Mouse (Mus musculus) liver, embryonic 11.5 days (tissue): ENCODE data around the gene Ivd. TPM values are rescaled to one million over a fixed set of nuclear protein-coding genes. Genes with fewer than 3 reads are reported as not detected.
A peak's percentile ranks its signal among the peaks of the same experiment; 100 is the strongest.

Source experiments
- ATAC-seq: fragments of 200-750 bp; cut with Nextera tagmentation; replicated peaks from 2 replicates; pipeline ENCODE4 v1.8.0; 2017; ENCODE audit warnings: moderate number of reproducible peaks, mild to moderate bottlenecking, moderate TSS enrichment, moderate library complexity; ENCODE audit not compliant: low FRiP score
- DNase-seq: peaks from one replicate; pipeline ENCODE4 v3.0.0-alpha.2; 2017; ENCODE audit warnings: low spot score
- H3K27ac ChIP-seq: fragments of 300-500 bp; sonication (generic); 2 replicates; pipeline ENCODE4 v1.5.1; 2014; ENCODE audit warnings: mild to moderate bottlenecking, low read depth, low read length, control low read depth
- H3K27me3 ChIP-seq: fragments of 300-500 bp; sonication (generic); replicated peaks from 2 replicates; pipeline ENCODE4 v1.6.1; 2014; ENCODE audit warnings: low read length, mixed read lengths; ENCODE audit not compliant: control insufficient read depth, insufficient read depth
- H3K36me3 ChIP-seq: fragments of 300-500 bp; sonication (generic); 2 replicates; pipeline ENCODE4 v1.6.1; 2014; ENCODE audit warnings: mild to moderate bottlenecking, low read length, moderate library complexity, mixed read lengths; ENCODE audit not compliant: control insufficient read depth, insufficient read depth
- H3K4me1 ChIP-seq: fragments of 300-500 bp; sonication (generic); replicated peaks from 2 replicates; pipeline ENCODE4 v1.6.1; 2014; ENCODE audit warnings: low read length, mixed read lengths; ENCODE audit not compliant: control insufficient read depth, insufficient read depth
- H3K4me2 ChIP-seq: fragments of 300-500 bp; sonication (generic); 2 replicates; pipeline ENCODE4 v1.6.1; 2014; ENCODE audit warnings: mild to moderate bottlenecking, control low read depth, moderate library complexity
- H3K4me3 ChIP-seq: fragments of 300-500 bp; sonication (generic); 2 replicates; pipeline ENCODE4 v1.5.1; 2014; ENCODE audit warnings: low read depth, low read length, control low read depth
- H3K9ac ChIP-seq: fragments of 300-500 bp; sonication (generic); 2 replicates; pipeline ENCODE4 v1.6.1; 2014; ENCODE audit warnings: low read depth, low read length, control low read depth
- H3K9me3 ChIP-seq: fragments of 300-500 bp; sonication (generic); 2 replicates; pipeline ENCODE4 v1.6.1; 2016; ENCODE audit warnings: low read length, inconsistent platforms, mixed read lengths; ENCODE audit not compliant: control insufficient read depth
- WGBS: fragments of 180-500 bp; shearing (Covaris S2); extraction: QIAGEN DNeasy Blood & Tissue Kit; methylation state at CpG from one replicate; pipeline ENCODE4 v1.1.7; 2014; 5-methylcytosine and 5-hydroxymethylcytosine counted together
- polyA plus RNA-seq: library from polyadenylated mRNA; unstranded; fragments of >200 nt; fragmentation: Nextera tagmentation; extraction: Ambion mirVana; gene quantifications from 2 replicates; pipeline ENCODE4 v1.2.1, GENCODE M21; 2014

Ivd gene
- polyA plus RNA-seq, 1 experiment from 2014 or later = 48.6 TPM

- DNase-seq = peak; percentile 63
- ATAC-seq = no peak
- H3K36me3 ChIP-seq = no peaks in the 10 kb centered on the region
- peak within 1 kb of the TSS; percentile 97 for H3K4me3 ChIP-seq
- peak within 1 kb of the TSS; percentile 92 for H3K9ac ChIP-seq
- WGBS = under 1% methylated on average over 32 of the region's 32 CpGs
- H3K9me3 ChIP-seq = no peaks in the 10 kb centered on the region
- H3K4me1 ChIP-seq = peaks cover 59% of the 10 kb centered on the region
- H3K27ac ChIP-seq = peak within 1 kb of the TSS; percentile 93
- H3K27me3 ChIP-seq = peaks cover 56% of the 10 kb centered on the region
- H3K4me2 ChIP-seq = peak within 1 kb of the TSS; percentile 100
Measured at GRCm38 (mm10) chr2:118899981-118900825, 38.4 kb downstream of the Ivd start, which contains the start of gene Bahd1. TSS of gene Bahd1 (plus strand) at chr2:118900377.

DNA sequence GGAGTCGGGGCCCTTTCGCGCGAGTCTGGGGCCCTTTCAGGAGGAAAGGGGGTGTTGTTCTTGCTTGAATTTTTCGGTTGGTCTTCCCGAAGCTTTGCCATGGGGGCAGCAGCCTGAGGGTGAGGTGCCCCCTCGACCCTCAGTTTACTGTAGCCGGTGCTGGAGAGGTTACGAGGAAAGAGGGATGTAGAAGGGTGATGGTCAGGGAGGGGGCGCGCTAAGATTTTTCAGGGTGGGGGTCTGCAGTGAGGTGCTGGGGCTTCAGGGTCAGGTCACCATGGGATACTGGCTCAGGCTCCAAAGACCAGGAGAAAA, 39.0 kb downstream of the Ivd start:
- H3K9ac ChIP-seq = peak overlapping the region; percentile 92
- WGBS = 2% methylated on average over 11 of the region's 11 CpGs
- DNase-seq = peak; percentile 41

GRCm38 (mm10) chr2:118901175-118902031, 39.6 kb downstream of the Ivd start:
- H3K4me2 ChIP-seq = peak overlapping the region; percentile 100
- peak; percentile 91 for ATAC-seq
- H3K36me3 ChIP-seq = no peaks in the 10 kb centered on the region
- peak; percentile 98 for DNase-seq
- H3K9me3 ChIP-seq = no peaks in the 10 kb centered on the region
- peak overlapping the region; percentile 97 for H3K4me3 ChIP-seq
- H3K4me1 ChIP-seq = peaks cover 60% of the 10 kb centered on the region
- under 1% methylated on average over 98 of the region's 120 CpGs for WGBS
- peak overlapping the region; percentile 93 for H3K27ac ChIP-seq
- peaks cover 44% of the 10 kb centered on the region for H3K27me3 ChIP-seq
- H3K9ac ChIP-seq = peak overlapping the region; percentile 92

More for the DNA sequence above, 39.0 kb downstream of the Ivd start:
- Histone ChIP-seq H3K27me3 (peaks cover 50% of the 10 kb centered on the region), H3K9me3 (no peaks in the 10 kb centered on the region), H3K4me1 (peaks cover 61% of the 10 kb centered on the region), H3K4me3 (peak overlapping the region; percentile 97), H3K4me2 (peak overlapping the region; percentile 100), H3K27ac (peak overlapping the region; percentile 38), H3K36me3 (no peaks in the 10 kb centered on the region)
- ATAC-seq = no peak

- no peaks in the 10 kb centered on the region for H3K36me3 ChIP-seq
- H3K4me1 ChIP-seq = peaks cover 52% of the 10 kb centered on the region
- peak overlapping the region; percentile 97 for H3K4me3 ChIP-seq
- WGBS = under 1% methylated on average over 91 of the region's 106 CpGs
- peak overlapping the region; percentile 100 for H3K4me2 ChIP-seq
- H3K27ac ChIP-seq = peak overlapping the region; percentile 93
- ATAC-seq (peak; percentile 36), DNase-seq (peak; percentile 74)
- no peaks in the 10 kb centered on the region for H3K9me3 ChIP-seq
- H3K9ac ChIP-seq = peak overlapping the region; percentile 92
- H3K27me3 ChIP-seq = peaks cover 35% of the 10 kb centered on the region
Measured at GRCm38 (mm10) chr2:118902051-118903025, 40.6 kb downstream of the Ivd start.

DNA sequence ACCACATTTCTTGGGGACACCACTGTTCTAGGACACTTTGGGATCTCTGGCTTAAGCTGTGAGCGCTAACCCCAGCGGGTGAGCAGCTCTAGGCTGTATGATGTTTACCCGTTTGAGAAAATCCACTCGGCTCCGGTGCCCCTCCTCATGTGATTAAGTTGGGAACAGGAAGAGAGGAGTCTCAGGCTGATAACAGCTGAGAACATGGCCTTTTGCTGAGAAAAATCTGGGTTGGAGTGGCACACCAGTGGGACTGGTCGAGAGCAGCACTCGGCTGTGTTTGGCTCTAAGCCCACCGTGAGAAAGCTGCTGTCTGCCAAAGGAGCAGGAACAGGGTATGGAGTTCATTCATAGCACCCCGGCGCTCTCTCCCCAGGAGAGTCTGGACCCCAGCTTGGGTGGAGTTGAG, 41.6 kb downstream of the Ivd start:
- H3K36me3 ChIP-seq = no peaks in the 10 kb centered on the region
- peak overlapping the region; percentile 97 for H3K4me3 ChIP-seq
- H3K9me3 ChIP-seq = no peaks in the 10 kb centered on the region
- peak overlapping the region; percentile 12; the same call in 1 of the 2 replicates for H3K9ac ChIP-seq
- 21% methylated on average over 10 of the region's 10 CpGs for WGBS
- H3K27ac ChIP-seq = no peak overlapping the region; the same call in 1 of the 2 replicates
- DNase-seq (no peak), ATAC-seq (no peak)
- peak overlapping the region; percentile 100 for H3K4me2 ChIP-seq
- peaks cover 25% of the 10 kb centered on the region for H3K27me3 ChIP-seq
- peaks cover 47% of the 10 kb centered on the region for H3K4me1 ChIP-seq

GRCm38 (mm10) chr2:118905433-118906117, 43.8 kb downstream of the Ivd start:
- ATAC-seq = no peak
- peaks cover 3% of the 10 kb centered on the region for H3K27me3 ChIP-seq
- no peak overlapping the region for H3K4me3 ChIP-seq
- WGBS = 71% methylated on average over 7 of the region's 7 CpGs
- H3K4me1 ChIP-seq = peaks cover 47% of the 10 kb centered on the region
- DNase-seq = no peak
- no peak overlapping the region for H3K9ac ChIP-seq
- H3K4me2 ChIP-seq = no peak overlapping the region
- no peaks in the 10 kb centered on the region for H3K36me3 ChIP-seq
- H3K27ac ChIP-seq = no peak overlapping the region
- H3K9me3 ChIP-seq = no peaks in the 10 kb centered on the region

DNA sequence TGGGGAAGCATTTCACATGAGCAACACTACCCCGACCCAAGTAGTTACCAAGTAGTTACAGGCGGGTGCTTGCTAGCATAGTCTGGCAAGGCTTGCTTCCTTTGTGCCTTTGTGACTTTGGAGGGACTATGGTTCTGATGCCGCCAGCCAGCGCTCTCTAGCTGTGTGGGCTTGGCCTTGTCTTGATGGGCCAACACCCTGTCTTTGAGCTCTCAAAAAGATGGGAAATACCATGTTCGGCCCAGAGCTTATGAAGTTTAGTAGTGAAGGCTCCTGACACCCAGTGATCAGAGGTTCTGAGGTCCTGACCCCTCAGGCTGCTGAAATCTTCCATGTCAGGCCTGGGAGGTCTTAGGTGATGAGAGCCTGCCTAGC, 44.4 kb downstream of the Ivd start:
- Histone ChIP-seq H3K4me2 (no peak overlapping the region), H3K36me3 (no peaks in the 10 kb centered on the region), H3K9me3 (no peaks in the 10 kb centered on the region), H3K4me3 (no peak overlapping the region), H3K9ac (no peak overlapping the region), H3K27ac (no peak overlapping the region), H3K4me1 (peaks cover 46% of the 10 kb centered on the region), H3K27me3 (no peaks in the 10 kb centered on the region)
- WGBS = 86% methylated on average over 5 of the region's 5 CpGs
- ATAC-seq (no peak), DNase-seq (no peak)
